In genomic region chr2:166806173-166806705, GRCm38 (mm10) we compare ENCODE assay signal across 8 mouse cellular contexts. TPM values are rescaled to one million over a fixed set of nuclear protein-coding genes. Genes with fewer than 3 reads are reported as not detected.
A peak's percentile ranks its signal among the peaks of the same experiment; 100 is the strongest.
DNase-seq lines count a peak whose midpoint lies in the region; ATAC-seq and TF ChIP-seq lines count a peak whose summit lies in the region.

No protein-coding gene starts in this region.

- 15% methylated on average over 14 of the region's 14 CpGs for WGBS in intestine, embryonic 14.5 days
- WGBS in midbrain, embryonic 16.5 days, result 30% methylated on average over 14 of the region's 14 CpGs

- no peak for DNase-seq in layer of hippocampus, adult 2 months (ENCODE audit: low spot score in 2 of 2)
- DNase-seq in layer of hippocampus, postnatal 10 days (ENCODE audit: low spot score in 2 of 2), result no peak
- DNase-seq in c-Kit-negative CD71-positive TER-119-positive erythroid progenitor cells, embryonic 14.5 days (ENCODE audit: low read depth, low spot score), result peak; percentile 42
- DNase-seq in intestine, embryonic 14.5 days (ENCODE audit: low spot score), result no peak
- DNase-seq in left cerebral cortex, postnatal 14 days (ENCODE audit: low spot score in 2 of 2), result no peak
- DNase-seq in right cerebral cortex, postnatal 10 days (ENCODE audit: low spot score in 2 of 2), result no peak

- no peaks in the 10 kb centered on the region for H3K27me3 ChIP-seq in intestine, embryonic 14.5 days (replicated peaks; ENCODE audit: control insufficient read depth, insufficient read depth, low read length)
- H3K27me3 ChIP-seq in midbrain, embryonic 16.5 days (ENCODE audit: control insufficient read depth, insufficient read depth, low read depth, low read length), result no peaks in the 10 kb centered on the region

- H3K9ac ChIP-seq in intestine, embryonic 14.5 days (ENCODE audit: low read length), result peak overlapping the region; percentile 73
- peak overlapping the region; percentile 89 for H3K9ac ChIP-seq in midbrain, embryonic 16.5 days (ENCODE audit: low read depth, low read length)

- H3K4me2 ChIP-seq in intestine, embryonic 14.5 days (ENCODE audit: low read length), result peak overlapping the region; percentile 88
- H3K4me2 ChIP-seq in midbrain, embryonic 16.5 days (ENCODE audit: low read length), result peak overlapping the region; percentile 87

- no peak for TF ChIP-seq CTCF in layer of hippocampus, adult 2 months (conservative IDR thresholded peaks at IDR 0.05)

- no peak for ATAC-seq in intestine, embryonic 14.5 days (replicated peaks; ENCODE audit: low FRiP score, low TSS enrichment, low read depth)
- ATAC-seq in midbrain, embryonic 16.5 days, result no peak
- no peak for ATAC-seq in monocyte, adult 5-6 weeks (replicated peaks; ENCODE audit: insufficient number of reproducible peaks, low FRiP score, low TSS enrichment, poor library complexity, severe bottlenecking)

- H3K36me3 ChIP-seq in intestine, embryonic 14.5 days (ENCODE audit: control insufficient read depth, insufficient read depth, low read length), result no peaks in the 10 kb centered on the region
- H3K36me3 ChIP-seq in midbrain, embryonic 16.5 days (ENCODE audit: control insufficient read depth, insufficient read depth, low read length), result no peaks in the 10 kb centered on the region

- H3K9me3 ChIP-seq in intestine, embryonic 14.5 days (ENCODE audit: control insufficient read depth, low read length), result no peaks in the 10 kb centered on the region
- H3K9me3 ChIP-seq in midbrain, embryonic 16.5 days (replicated peaks; ENCODE audit: control insufficient read depth, low read length, poor library complexity, severe bottlenecking), result no peaks in the 10 kb centered on the region

- intact Hi-C loops in left cerebral cortex, postnatal 14 days (cut with DNase I), result loop anchor here (5.0 kb wide), 1 partner anchor 46 kb away; no protein-coding TSS in a partner anchor

- H3K4me1 ChIP-seq in intestine, embryonic 14.5 days (replicated peaks; ENCODE audit: control insufficient read depth, insufficient read depth, low read length), result no peaks in the 10 kb centered on the region; the same call in 1 of the 2 replicates
- H3K4me1 ChIP-seq in midbrain, embryonic 16.5 days (ENCODE audit: control insufficient read depth, insufficient read depth, low read length), result peaks cover 8% of the 10 kb centered on the region; the same call in 1 of the 2 replicates

- H3K27ac ChIP-seq in layer of hippocampus, adult 2 months, result peak overlapping the region; percentile 92
- H3K27ac ChIP-seq in intestine, embryonic 14.5 days (ENCODE audit: low read depth), result peak overlapping the region; percentile 78
- peak overlapping the region; percentile 65 for H3K27ac ChIP-seq in midbrain, embryonic 16.5 days (ENCODE audit: low read length)

- peak overlapping the region; percentile 93 for H3K4me3 ChIP-seq in layer of hippocampus, adult 2 months
- peak overlapping the region; percentile 85 for H3K4me3 ChIP-seq in intestine, embryonic 14.5 days (ENCODE audit: low read depth, low read length)
- H3K4me3 ChIP-seq in midbrain, embryonic 16.5 days (ENCODE audit: low read depth, low read length), result peak overlapping the region; percentile 83

RNA-seq across cellular contexts. Expression of gene Arfgef2, which starts 0.9 kb away (rescaled TPM):
- total RNA-seq in layer of hippocampus, adult 2 months (2021), result 10 to 100 TPM; 52.9 to 59.5 TPM
- total RNA-seq in layer of hippocampus, postnatal 10 days (2021), result 10 to 100 TPM; 35.9 to 39.7 TPM
- polyA plus RNA-seq in intestine, embryonic 14.5 days (2014; fragmentation: Nextera tagmentation; extraction: Ambion mirVana), result 8.1 and 9.3 TPM in 2 replicates
- polyA plus RNA-seq in midbrain, embryonic 16.5 days (2015; fragmentation: Nextera tagmentation; extraction: Ambion mirVana), result 5.7 and 5.8 TPM in 2 replicates
- 17.1 to 25.1 TPM (median 24.6 TPM) in 3 replicates for total RNA-seq in monocyte, adult 5-6 weeks (2017)
- total RNA-seq in left cerebral cortex, postnatal 14 days (2021), result 10 to 100 TPM; 45.7 to 49.8 TPM

RNA-seq across cellular contexts. Expression of gene Trp53rkb, which starts 13.9 kb away (rescaled TPM):
- 1 to 10 TPM; 5.8 to 7.9 TPM for total RNA-seq in layer of hippocampus, adult 2 months (2021)
- 1 to 10 TPM; 5.8 to 7.7 TPM for total RNA-seq in layer of hippocampus, postnatal 10 days (2021)
- polyA plus RNA-seq in intestine, embryonic 14.5 days (2014; fragmentation: Nextera tagmentation; extraction: Ambion mirVana), result 6.5 and 8.9 TPM in 2 replicates
- 8.8 and 9.0 TPM in 2 replicates for polyA plus RNA-seq in midbrain, embryonic 16.5 days (2015; fragmentation: Nextera tagmentation; extraction: Ambion mirVana)
- total RNA-seq in monocyte, adult 5-6 weeks (2017), result 1.6 to 13.4 TPM (median 3.3 TPM) in 3 replicates
- 1 to 10 TPM; 5.7 to 9.3 TPM for total RNA-seq in left cerebral cortex, postnatal 14 days (2021)
